Mouse (Mus musculus) C2C12 (cell line): Measurements from ENCODE around the gene Enpp5. TPM values are rescaled to one million over a fixed set of nuclear protein-coding genes. Genes with fewer than 3 reads are reported as not detected.

Experiments used
- H3K27me3 ChIP-seq: one replicate; pipeline ENCODE4 v1.6.1; 2011; ENCODE audit not compliant: control insufficient read depth, insufficient read depth, insufficient read length
- H3K36me3 ChIP-seq: one replicate; pipeline ENCODE4 v1.6.1; 2011; ENCODE audit not compliant: control insufficient read depth, insufficient read depth
- H3K4me3 ChIP-seq: one replicate; pipeline ENCODE4 v1.5.1; 2011; ENCODE audit warnings: mild to moderate bottlenecking, control low read depth; ENCODE audit not compliant: poor library complexity, insufficient read depth, severe bottlenecking
- H3K79me2 ChIP-seq: one replicate; pipeline ENCODE4 v1.6.1; 2011; ENCODE audit not compliant: control insufficient read depth, insufficient read depth
- H3K79me3 ChIP-seq: one replicate; pipeline ENCODE4 v1.6.1; 2011; ENCODE audit warnings: low read depth, control low read depth
- H3ac ChIP-seq: one replicate; pipeline ENCODE3; 2011; ENCODE audit warnings: low read depth; ENCODE audit not compliant: control insufficient read depth, insufficient read length
- CEBPB ChIP-seq: IDR thresholded peaks from one replicate; pipeline ENCODE4 v1.6.1; 2011; ENCODE audit warnings: low read depth, mild to moderate bottlenecking, control low read depth, moderate library complexity
- CTCF ChIP-seq: IDR thresholded peaks from one replicate; pipeline ENCODE4 v1.5.1; 2011; ENCODE audit not compliant: control insufficient read depth, insufficient read depth, insufficient read length
- FOSL1 ChIP-seq: IDR thresholded peaks from one replicate; pipeline ENCODE4 v1.8.0; 2011; ENCODE audit warnings: mild to moderate bottlenecking, low read length; ENCODE audit not compliant: poor library complexity, insufficient read depth, severe bottlenecking
- MAX ChIP-seq: IDR thresholded peaks from one replicate; pipeline ENCODE4 v1.6.1; 2011; ENCODE audit warnings: mild to moderate bottlenecking, control low read depth
- MYOD1 ChIP-seq: IDR thresholded peaks from one replicate; pipeline ENCODE4 v1.6.1; 2011; ENCODE audit warnings: low read depth; ENCODE audit not compliant: control insufficient read depth, insufficient read length
- MYOG ChIP-seq: IDR thresholded peaks from one replicate; pipeline ENCODE4 v1.6.1; 2011; ENCODE audit not compliant: control insufficient read depth, insufficient read length; ENCODE audit errors: extremely low read depth
- USF1 ChIP-seq: IDR thresholded peaks from one replicate; pipeline ENCODE4 v1.6.1; 2011; ENCODE audit warnings: low read depth, mild to moderate bottlenecking, control low read depth, moderate library complexity
- polyA plus RNA-seq: library from polyadenylated mRNA; unstranded; fragments of >200 nt; fragmentation: generic; extraction: Trizol; gene quantifications from one replicate; pipeline ENCODE4 v1.2.1, GENCODE M21; 2012; ENCODE audit warnings: missing spikeins

Enpp5 gene
- polyA plus RNA-seq, 1 experiment: 0.34 TPM

DNA sequence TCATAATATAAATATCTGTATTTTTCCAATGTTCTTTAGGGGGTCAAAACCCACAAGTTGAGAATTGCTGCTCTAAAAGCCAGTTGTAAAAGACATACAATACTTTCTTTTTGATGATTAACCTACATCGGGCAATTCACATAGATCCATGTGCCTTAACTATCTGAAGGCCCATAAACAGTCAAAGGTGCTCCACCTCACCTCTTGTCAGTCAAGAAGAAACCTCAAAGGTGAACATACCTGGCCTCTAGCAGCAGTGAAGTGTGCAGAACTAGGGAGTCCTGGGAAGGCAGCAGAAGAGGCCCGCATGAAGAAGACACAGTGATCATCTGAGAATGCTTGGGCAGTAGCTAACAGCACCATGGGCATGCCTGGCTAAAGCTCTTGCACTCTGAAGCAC lies 38.2 kb upstream of the Enpp5 start:
- Histone ChIP-seq H3K27me3 (no peaks in the 10 kb centered on the region), H3K79me2 (no peaks in the 10 kb centered on the region), H3K79me3 (no peaks in the 10 kb centered on the region), H3ac (no peak overlapping the region), H3K36me3 (no peaks in the 10 kb centered on the region), H3K4me3 (no peak overlapping the region)
- no peak for TF ChIP-seq CEBPB
- no peak for TF ChIP-seq MYOD1
- TF ChIP-seq MYOG: no peak
- no peak for TF ChIP-seq CTCF
- TF ChIP-seq MAX: no peak
- TF ChIP-seq USF1: no peak
- TF ChIP-seq FOSL1: no peak

GRCm38 (mm10) chr17:44042301-44042700 lies 36.3 kb upstream of the Enpp5 start:
- TF ChIP-seq MYOD1 (no peak), CTCF (no peak), FOSL1 (no peak), MAX (no peak), MYOG (no peak), CEBPB (no peak), USF1 (no peak)
- no peaks in the 10 kb centered on the region for H3K27me3 ChIP-seq
- no peaks in the 10 kb centered on the region for H3K79me2 ChIP-seq
- no peaks in the 10 kb centered on the region for H3K79me3 ChIP-seq
- no peak overlapping the region for H3ac ChIP-seq
- no peak overlapping the region for H3K4me3 ChIP-seq
- H3K36me3 ChIP-seq: no peaks in the 10 kb centered on the region

GRCm38 (mm10) chr17:44042861-44043260 lies 35.8 kb upstream of the Enpp5 start:
- no peaks in the 10 kb centered on the region for H3K79me2 ChIP-seq
- TF ChIP-seq CEBPB: no peak
- no peak for TF ChIP-seq MYOG
- TF ChIP-seq MAX: no peak
- TF ChIP-seq MYOD1: no peak
- no peak for TF ChIP-seq FOSL1
- TF ChIP-seq CTCF: no peak
- TF ChIP-seq USF1: no peak
- no peak overlapping the region for H3K4me3 ChIP-seq
- H3K79me3 ChIP-seq: no peaks in the 10 kb centered on the region
- no peak overlapping the region for H3ac ChIP-seq
- no peaks in the 10 kb centered on the region for H3K36me3 ChIP-seq
- no peaks in the 10 kb centered on the region for H3K27me3 ChIP-seq

DNA sequence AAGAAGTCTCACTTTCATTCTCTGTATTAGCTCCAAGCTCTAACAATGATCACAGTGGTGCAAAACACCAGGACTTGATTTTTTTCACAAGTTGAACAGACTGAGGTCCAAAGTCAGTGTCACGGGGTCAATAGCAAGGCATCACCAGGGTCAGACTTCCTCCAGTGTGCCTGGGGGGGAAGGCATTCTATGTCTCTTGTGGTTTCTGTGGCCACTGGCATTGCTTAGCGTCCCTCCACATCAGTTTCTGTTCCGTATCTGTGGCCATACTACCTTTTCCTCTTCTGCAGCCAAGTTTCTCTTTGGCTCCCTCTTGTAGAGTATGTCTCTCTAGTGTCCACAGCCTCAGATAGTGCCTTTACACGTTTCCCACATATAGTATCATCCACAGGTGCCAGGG lies 25.2 kb upstream of the Enpp5 start:
- Histone ChIP-seq H3K79me3 (no peaks in the 10 kb centered on the region), H3ac (no peak overlapping the region), H3K4me3 (no peak overlapping the region), H3K36me3 (no peaks in the 10 kb centered on the region), H3K79me2 (no peaks in the 10 kb centered on the region), H3K27me3 (no peaks in the 10 kb centered on the region)
- no peak for TF ChIP-seq MYOG
- TF ChIP-seq CTCF: no peak
- no peak for TF ChIP-seq FOSL1
- TF ChIP-seq USF1: no peak
- no peak for TF ChIP-seq CEBPB
- no peak for TF ChIP-seq MYOD1
- no peak for TF ChIP-seq MAX

GRCm38 (mm10) chr17:44057123-44057522 lies 21.5 kb upstream of the Enpp5 start:
- Histone ChIP-seq H3K79me2 (no peaks in the 10 kb centered on the region), H3K4me3 (no peak overlapping the region), H3K79me3 (no peaks in the 10 kb centered on the region), H3ac (no peak overlapping the region), H3K36me3 (no peaks in the 10 kb centered on the region), H3K27me3 (peaks cover 4% of the 10 kb centered on the region)
- TF ChIP-seq CTCF (no peak), FOSL1 (no peak), CEBPB (no peak), MYOG (no peak), MAX (no peak), USF1 (no peak), MYOD1 (no peak)

GRCm38 (mm10) chr17:44058145-44058544 lies 20.5 kb upstream of the Enpp5 start:
- H3K4me3 ChIP-seq: no peak overlapping the region
- H3K27me3 ChIP-seq: peaks cover 4% of the 10 kb centered on the region
- no peaks in the 10 kb centered on the region for H3K79me2 ChIP-seq
- H3ac ChIP-seq: no peak overlapping the region
- H3K36me3 ChIP-seq: no peaks in the 10 kb centered on the region
- H3K79me3 ChIP-seq: no peaks in the 10 kb centered on the region
- TF ChIP-seq MYOG (no peak), USF1 (no peak), CEBPB (no peak), MAX (no peak), FOSL1 (no peak), CTCF (no peak), MYOD1 (no peak)
